Mouse (Mus musculus) hindbrain, embryonic 15.5 days (tissue): ENCODE data around the gene Grin2c. TPM values are rescaled to one million over a fixed set of nuclear protein-coding genes. Genes with fewer than 3 reads are reported as not detected.

ENCODE experiments used
- ATAC-seq: fragments of 200-750 bp; cut with Nextera tagmentation; 2 replicates; pipeline ENCODE4 v1.8.0; 2017; ENCODE audit warnings: low read depth, moderate number of reproducible peaks, moderate TSS enrichment; ENCODE audit not compliant: low FRiP score
- H3K27ac ChIP-seq: fragments of 300-500 bp; sonication (generic); replicated peaks from 2 replicates; pipeline ENCODE4 v1.5.1; 2015; ENCODE audit warnings: mild to moderate bottlenecking, inconsistent platforms
- H3K27me3 ChIP-seq: fragments of 300-500 bp; sonication (generic); 2 replicates; pipeline ENCODE4 v1.6.1; 2015; ENCODE audit warnings: control low read depth, inconsistent platforms
- H3K36me3 ChIP-seq: fragments of 300-500 bp; sonication (generic); 2 replicates; pipeline ENCODE4 v1.6.1; 2015; ENCODE audit warnings: control low read depth, inconsistent platforms
- H3K4me1 ChIP-seq: fragments of 300-500 bp; sonication (generic); replicated peaks from 2 replicates; pipeline ENCODE4 v1.6.1; 2015; ENCODE audit warnings: control low read depth, inconsistent platforms
- H3K4me2 ChIP-seq: fragments of 300-500 bp; sonication (generic); 2 replicates; pipeline ENCODE4 v1.6.1; 2015; ENCODE audit warnings: moderate library complexity, mild to moderate bottlenecking, inconsistent platforms
- H3K4me3 ChIP-seq: fragments of 300-500 bp; sonication (generic); 2 replicates; pipeline ENCODE4 v1.5.1; 2015; ENCODE audit warnings: mild to moderate bottlenecking, inconsistent platforms
- H3K9ac ChIP-seq: fragments of 300-500 bp; sonication (generic); 2 replicates; pipeline ENCODE4 v1.6.1; 2015; ENCODE audit warnings: inconsistent platforms
- H3K9me3 ChIP-seq: fragments of 300-500 bp; sonication (generic); 2 replicates; pipeline ENCODE4 v1.6.1; 2016; ENCODE audit warnings: control low read depth, inconsistent platforms
- WGBS: fragments of 180-500 bp; shearing (Covaris S2); methylation state at CpG from one replicate; pipeline ENCODE4 v1.1.7; 2015; 5-methylcytosine and 5-hydroxymethylcytosine counted together
- polyA plus RNA-seq: library from polyadenylated mRNA; unstranded; fragments of >200 nt; fragmentation: Nextera tagmentation; extraction: Ambion mirVana; gene quantifications from 2 replicates; pipeline ENCODE4 v1.2.1, GENCODE M21; 2015

Grin2c gene
- polyA plus RNA-seq, 1 experiment from 2014 or later: 0.73 TPM

- Histone ChIP-seq H3K4me2 (no peak overlapping the region), H3K9ac (no peak overlapping the region), H3K9me3 (no peaks in the 10 kb centered on the region), H3K27ac (no peak overlapping the region), H3K36me3 (peaks cover 10% of the 10 kb centered on the region; the same call in 1 of the 2 replicates), H3K27me3 (peaks cover 33% of the 10 kb centered on the region), H3K4me1 (peaks cover 31% of the 10 kb centered on the region), H3K4me3 (no peak overlapping the region)
- 69% methylated on average over 10 of the region's 10 CpGs for WGBS
- no peak for ATAC-seq
Observed at GRCm38 (mm10) chr11:115271481-115271880, 4.4 kb upstream of the Grin2c start.

GRCm38 (mm10) chr11:115271052-115271451, 4.0 kb upstream of the Grin2c start:
- Histone ChIP-seq H3K4me3 (no peak overlapping the region), H3K27me3 (peaks cover 37% of the 10 kb centered on the region), H3K27ac (no peak overlapping the region), H3K4me1 (peaks cover 31% of the 10 kb centered on the region), H3K4me2 (no peak overlapping the region), H3K9me3 (no peaks in the 10 kb centered on the region), H3K36me3 (peaks cover 10% of the 10 kb centered on the region; the same call in 1 of the 2 replicates), H3K9ac (no peak overlapping the region)
- ATAC-seq: no peak
- 85% methylated on average over 9 of the region's 9 CpGs for WGBS

GRCm38 (mm10) chr11:115270148-115270861, 3.3 kb upstream of the Grin2c start:
- Histone ChIP-seq H3K9me3 (no peaks in the 10 kb centered on the region), H3K9ac (no peak overlapping the region), H3K4me1 (peaks cover 31% of the 10 kb centered on the region), H3K4me3 (no peak overlapping the region), H3K27me3 (peaks cover 45% of the 10 kb centered on the region), H3K4me2 (no peak overlapping the region), H3K36me3 (peaks cover 10% of the 10 kb centered on the region; the same call in 1 of the 2 replicates), H3K27ac (no peak overlapping the region)
- ATAC-seq: no peak
- WGBS: 29% methylated on average over 19 of the region's 19 CpGs

- WGBS: 89% methylated on average over 26 of the region's 27 CpGs
- no peak for ATAC-seq
- peaks cover 10% of the 10 kb centered on the region; the same call in 1 of the 2 replicates for H3K36me3 ChIP-seq
- H3K27me3 ChIP-seq: peaks cover 51% of the 10 kb centered on the region
- no peak overlapping the region for H3K4me2 ChIP-seq
- H3K4me1 ChIP-seq: peaks cover 29% of the 10 kb centered on the region
- no peak overlapping the region for H3K9ac ChIP-seq
- no peak overlapping the region for H3K27ac ChIP-seq
- H3K9me3 ChIP-seq: no peaks in the 10 kb centered on the region
- no peak overlapping the region for H3K4me3 ChIP-seq
Observed at GRCm38 (mm10) chr11:115269330-115270066, 2.5 kb upstream of the Grin2c start.

DNA sequence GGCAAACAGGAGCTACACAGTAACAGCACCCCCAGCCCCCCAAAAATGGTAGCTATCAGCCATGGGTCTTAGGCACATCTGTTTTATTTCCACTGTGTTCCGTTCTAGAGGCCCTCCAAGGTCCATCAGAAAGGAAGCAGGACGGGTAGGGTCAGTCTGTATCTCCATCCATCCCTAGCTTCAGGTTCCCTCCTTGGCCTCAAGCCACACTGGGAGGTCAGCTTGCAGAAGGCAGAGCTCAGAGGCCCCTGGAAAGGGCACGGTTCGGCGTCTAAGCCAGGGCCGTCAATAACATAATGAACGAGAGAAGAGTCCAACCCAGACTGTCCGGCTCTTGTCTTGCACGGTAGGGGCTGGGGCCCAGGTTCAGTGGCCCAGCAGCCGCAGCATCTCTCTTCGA, 915 bp upstream of the Grin2c start:
- Histone ChIP-seq H3K4me1 (peaks cover 29% of the 10 kb centered on the region), H3K36me3 (peaks cover 10% of the 10 kb centered on the region; the same call in 1 of the 2 replicates), H3K27me3 (peaks cover 65% of the 10 kb centered on the region), H3K9me3 (no peaks in the 10 kb centered on the region), H3K27ac (no peak overlapping the region), H3K4me2 (no peak overlapping the region), H3K4me3 (no peak overlapping the region), H3K9ac (no peak overlapping the region)
- no peak for ATAC-seq
- WGBS: 69% methylated on average over 11 of the region's 11 CpGs

- 2% methylated on average over 22 of the region's 22 CpGs for WGBS
- Histone ChIP-seq H3K27me3 (peaks cover 80% of the 10 kb centered on the region), H3K27ac (no peak overlapping the region), H3K4me2 (peak overlapping the region; percentile 61), H3K4me3 (peak overlapping the region; percentile 33), H3K36me3 (peaks cover 10% of the 10 kb centered on the region; the same call in 1 of the 2 replicates), H3K9me3 (no peaks in the 10 kb centered on the region), H3K4me1 (peaks cover 29% of the 10 kb centered on the region), H3K9ac (peak overlapping the region; percentile 21; the same call in 1 of the 2 replicates)
- ATAC-seq: no peak
Observed at GRCm38 (mm10) chr11:115266400-115266778, 654 bp downstream of the Grin2c start.

- Histone ChIP-seq H3K4me3 (no peak overlapping the region; the same call in 1 of the 2 replicates), H3K36me3 (peaks cover 10% of the 10 kb centered on the region; the same call in 1 of the 2 replicates), H3K9ac (no peak overlapping the region), H3K9me3 (no peaks in the 10 kb centered on the region), H3K27ac (no peak overlapping the region), H3K4me1 (peaks cover 29% of the 10 kb centered on the region), H3K27me3 (peaks cover 85% of the 10 kb centered on the region), H3K4me2 (peak overlapping the region; percentile 61)
- WGBS: 5% methylated on average over 20 of the region's 20 CpGs
- no peak for ATAC-seq
Observed at GRCm38 (mm10) chr11:115265771-115266399, 1.2 kb downstream of the Grin2c start.

DNA sequence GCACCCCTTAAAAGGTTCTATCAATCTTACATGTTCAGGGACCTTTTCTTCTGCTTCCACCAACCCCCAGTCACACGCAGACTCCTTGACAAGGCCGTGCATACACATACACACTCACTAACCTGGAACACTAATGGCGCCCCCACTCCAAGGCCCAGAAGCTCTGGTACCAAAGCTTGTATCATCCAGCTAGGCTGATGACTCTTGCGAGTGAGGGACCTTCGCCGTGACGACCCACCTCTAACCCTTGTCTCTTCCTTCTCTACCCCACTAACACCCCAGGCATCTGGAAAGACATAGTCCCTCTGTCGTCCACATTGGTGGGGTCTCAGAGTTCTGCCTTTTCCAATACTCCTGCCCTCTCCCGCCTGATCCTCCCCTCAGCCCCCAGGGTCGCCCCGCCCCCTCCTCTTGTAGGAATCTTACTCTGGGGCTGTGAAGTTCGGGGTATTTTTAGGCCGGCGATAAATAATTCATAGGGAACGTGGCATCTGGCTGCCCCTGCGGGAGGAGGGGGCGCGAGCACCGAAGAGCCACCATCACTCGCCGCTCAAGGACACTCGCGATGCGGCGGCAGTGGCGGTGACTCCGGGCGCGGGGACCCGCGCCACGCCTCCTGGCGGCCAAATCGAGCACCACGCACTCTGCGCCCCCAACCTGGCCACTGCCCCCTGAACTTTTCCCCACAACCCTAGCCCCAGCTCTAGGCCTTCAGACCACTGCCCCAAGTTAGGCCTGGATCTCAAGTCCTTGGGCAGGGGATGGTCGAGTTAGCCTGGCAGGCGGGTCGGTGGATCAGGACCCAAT, 2.0 kb downstream of the Grin2c start:
- ATAC-seq: no peak
- peaks cover 10% of the 10 kb centered on the region; the same call in 1 of the 2 replicates for H3K36me3 ChIP-seq
- H3K4me1 ChIP-seq: peaks cover 25% of the 10 kb centered on the region
- peaks cover 93% of the 10 kb centered on the region for H3K27me3 ChIP-seq
- H3K4me2 ChIP-seq: peak overlapping the region; percentile 46
- H3K9me3 ChIP-seq: no peaks in the 10 kb centered on the region
- H3K9ac ChIP-seq: no peak overlapping the region
- WGBS: 8% methylated on average over 39 of the region's 39 CpGs
- peak overlapping the region; percentile 22 for H3K4me3 ChIP-seq
- H3K27ac ChIP-seq: no peak overlapping the region

- 76% methylated on average over 7 of the region's 7 CpGs for WGBS
- H3K36me3 ChIP-seq: peaks cover 7% of the 10 kb centered on the region; the same call in 1 of the 2 replicates
- peaks cover 96% of the 10 kb centered on the region for H3K27me3 ChIP-seq
- H3K27ac ChIP-seq: no peak overlapping the region
- H3K4me3 ChIP-seq: no peak overlapping the region
- no peak overlapping the region for H3K9ac ChIP-seq
- no peak for ATAC-seq
- peaks cover 25% of the 10 kb centered on the region for H3K4me1 ChIP-seq
- H3K9me3 ChIP-seq: no peaks in the 10 kb centered on the region
- no peak overlapping the region for H3K4me2 ChIP-seq
Observed at GRCm38 (mm10) chr11:115264136-115264861, 2.7 kb downstream of the Grin2c start.

- WGBS: 76% methylated on average over 11 of the region's 11 CpGs
- Histone ChIP-seq H3K9me3 (no peaks in the 10 kb centered on the region), H3K4me2 (no peak overlapping the region), H3K36me3 (no peaks in the 10 kb centered on the region), H3K4me1 (peaks cover 30% of the 10 kb centered on the region), H3K27me3 (peaks cover 96% of the 10 kb centered on the region), H3K4me3 (no peak overlapping the region), H3K9ac (no peak overlapping the region), H3K27ac (no peak overlapping the region)
- no peak for ATAC-seq
Observed at GRCm38 (mm10) chr11:115262954-115263353, 4.1 kb downstream of the Grin2c start.

GRCm38 (mm10) chr11:115259134-115259533, 7.9 kb downstream of the Grin2c start:
- Histone ChIP-seq H3K4me2 (no peak overlapping the region), H3K4me3 (no peak overlapping the region), H3K36me3 (no peaks in the 10 kb centered on the region), H3K27me3 (peaks cover 84% of the 10 kb centered on the region), H3K9me3 (no peaks in the 10 kb centered on the region), H3K4me1 (peaks cover 7% of the 10 kb centered on the region; the same call in 1 of the 2 replicates), H3K9ac (no peak overlapping the region), H3K27ac (no peak overlapping the region)
- no peak for ATAC-seq
- 80% methylated on average over 4 of the region's 4 CpGs for WGBS
